Mouse (Mus musculus): ENCODE measurements around the gene Grtp1. TPM values are rescaled to one million over a fixed set of nuclear protein-coding genes. Genes with fewer than 3 reads are reported as not detected.

Grtp1 gene
- polyA plus RNA-seq, 1 experiment, result 19.0 TPM

- Histone ChIP-seq H3K4me1 (ENCODE audit: control insufficient read depth, insufficient read depth, low read length) (peaks cover 19% of the 10 kb centered on the region), H3K4me3 (replicated peaks; ENCODE audit: extremely low read depth, low read depth, low read length) (no peak overlapping the region)
- TF ChIP-seq POLR2A (IDR thresholded peaks at IDR 0.05; ENCODE audit: borderline replicate concordance, extremely low read depth, low read depth, low read length), result no peak
- 62% methylated on average over 5 of the region's 5 CpGs for WGBS
- DNase-seq, result no peak
Observed at GRCm38 (mm10) chr8:13206290-13206689, 5.9 kb upstream of the Grtp1 start.

GRCm38 (mm10) chr8:13205311-13205710 is 4.9 kb upstream of the Grtp1 start:
- 60% methylated on average over 5 of the region's 5 CpGs for WGBS
- no peak for DNase-seq
- Histone ChIP-seq H3K4me1 (ENCODE audit: control insufficient read depth, insufficient read depth, low read length) (peaks cover 19% of the 10 kb centered on the region), H3K4me3 (replicated peaks; ENCODE audit: extremely low read depth, low read depth, low read length) (no peak overlapping the region)
- TF ChIP-seq POLR2A (IDR thresholded peaks at IDR 0.05; ENCODE audit: borderline replicate concordance, extremely low read depth, low read depth, low read length) (no peak), CTCF (IDR thresholded peaks at IDR 0.05; ENCODE audit: insufficient read depth, low read length) (no peak)

GRCm38 (mm10) chr8:13204371-13205140 is 4.1 kb upstream of the Grtp1 start:
- H3K4me1 ChIP-seq (ENCODE audit: control insufficient read depth, insufficient read depth, low read length), result peaks cover 17% of the 10 kb centered on the region
- 43% methylated on average over 12 of the region's 12 CpGs for WGBS
- TF ChIP-seq POLR2A (IDR thresholded peaks at IDR 0.05; ENCODE audit: borderline replicate concordance, extremely low read depth, low read depth, low read length) (no peak), CTCF (IDR thresholded peaks at IDR 0.05; ENCODE audit: insufficient read depth, low read length) (no peak)
- no peak overlapping the region for H3K4me3 ChIP-seq (replicated peaks; ENCODE audit: extremely low read depth, low read depth, low read length)
- DNase-seq, result no peak

GRCm38 (mm10) chr8:13203472-13203871 is 3.1 kb upstream of the Grtp1 start:
- H3K4me1 ChIP-seq (ENCODE audit: control insufficient read depth, insufficient read depth, low read length), result peaks cover 13% of the 10 kb centered on the region
- TF ChIP-seq CTCF (IDR thresholded peaks at IDR 0.05; ENCODE audit: insufficient read depth, low read length), result peak; percentile 49
- TF ChIP-seq POLR2A (IDR thresholded peaks at IDR 0.05; ENCODE audit: borderline replicate concordance, extremely low read depth, low read depth, low read length), result no peak
- no peak overlapping the region for H3K4me3 ChIP-seq (replicated peaks; ENCODE audit: extremely low read depth, low read depth, low read length)
- WGBS, result 75% methylated on average over 1 of the region's 1 CpGs
- no peak for DNase-seq

GRCm38 (mm10) chr8:13202806-13203205 is 2.4 kb upstream of the Grtp1 start:
- Histone ChIP-seq H3K4me1 (ENCODE audit: control insufficient read depth, insufficient read depth, low read length) (peaks cover 13% of the 10 kb centered on the region), H3K4me3 (replicated peaks; ENCODE audit: extremely low read depth, low read depth, low read length) (no peak overlapping the region)
- WGBS, result 84% methylated on average over 3 of the region's 3 CpGs
- DNase-seq, result no peak
- no peak for TF ChIP-seq CTCF (IDR thresholded peaks at IDR 0.05; ENCODE audit: insufficient read depth, low read length)
- TF ChIP-seq POLR2A (IDR thresholded peaks at IDR 0.05; ENCODE audit: borderline replicate concordance, extremely low read depth, low read depth, low read length), result no peak

- TF ChIP-seq CTCF (IDR thresholded peaks at IDR 0.05; ENCODE audit: insufficient read depth, low read length) (no peak), POLR2A (IDR thresholded peaks at IDR 0.05; ENCODE audit: borderline replicate concordance, extremely low read depth, low read depth, low read length) (no peak)
- H3K4me3 ChIP-seq (replicated peaks; ENCODE audit: extremely low read depth, low read depth, low read length), result peak overlapping the region; percentile 31
- peaks cover 13% of the 10 kb centered on the region for H3K4me1 ChIP-seq (ENCODE audit: control insufficient read depth, insufficient read depth, low read length)
- DNase-seq, result no peak
- WGBS, result 57% methylated on average over 3 of the region's 3 CpGs
Observed at GRCm38 (mm10) chr8:13202041-13202440, 1.6 kb upstream of the Grtp1 start.

- 2% methylated on average over 18 of the region's 18 CpGs for WGBS
- peak overlapping the region; percentile 73 for H3K4me3 ChIP-seq (replicated peaks; ENCODE audit: extremely low read depth, low read depth, low read length)
- peaks cover 13% of the 10 kb centered on the region for H3K4me1 ChIP-seq (ENCODE audit: control insufficient read depth, insufficient read depth, low read length)
- no peak for DNase-seq
- TF ChIP-seq POLR2A (IDR thresholded peaks at IDR 0.05; ENCODE audit: borderline replicate concordance, extremely low read depth, low read depth, low read length), result no peak
- no peak for TF ChIP-seq CTCF (IDR thresholded peaks at IDR 0.05; ENCODE audit: insufficient read depth, low read length)
Observed at GRCm38 (mm10) chr8:13201013-13201334, 554 bp upstream of the Grtp1 start.

GRCm38 (mm10) chr8:13199385-13200061 is 897 bp downstream of the Grtp1 start:
- Histone ChIP-seq H3K4me3 (replicated peaks; ENCODE audit: extremely low read depth, low read depth, low read length) (peak overlapping the region; percentile 80), H3K4me1 (ENCODE audit: control insufficient read depth, insufficient read depth, low read length) (peaks cover 4% of the 10 kb centered on the region; the same call in 1 of the 2 replicates)
- no peak for DNase-seq
- TF ChIP-seq POLR2A (IDR thresholded peaks at IDR 0.05; ENCODE audit: borderline replicate concordance, extremely low read depth, low read depth, low read length), result no peak
- TF ChIP-seq CTCF (IDR thresholded peaks at IDR 0.05; ENCODE audit: insufficient read depth, low read length), result no peak
- 45% methylated on average over 14 of the region's 14 CpGs for WGBS

GRCm38 (mm10) chr8:13197493-13197892 is 2.9 kb downstream of the Grtp1 start:
- no peak for DNase-seq
- TF ChIP-seq POLR2A (IDR thresholded peaks at IDR 0.05; ENCODE audit: borderline replicate concordance, extremely low read depth, low read depth, low read length) (no peak), CTCF (IDR thresholded peaks at IDR 0.05; ENCODE audit: insufficient read depth, low read length) (no peak)
- H3K4me3 ChIP-seq (replicated peaks; ENCODE audit: extremely low read depth, low read depth, low read length), result no peak overlapping the region
- WGBS, result 92% methylated on average over 5 of the region's 5 CpGs
- H3K4me1 ChIP-seq (ENCODE audit: control insufficient read depth, insufficient read depth, low read length), result no peaks in the 10 kb centered on the region; the same call in 1 of the 2 replicates

- 61% methylated on average over 10 of the region's 10 CpGs for WGBS
- Histone ChIP-seq H3K4me3 (replicated peaks; ENCODE audit: extremely low read depth, low read depth, low read length) (no peak overlapping the region), H3K4me1 (ENCODE audit: control insufficient read depth, insufficient read depth, low read length) (no peaks in the 10 kb centered on the region; the same call in none of the 2 replicates)
- no peak for TF ChIP-seq POLR2A (IDR thresholded peaks at IDR 0.05; ENCODE audit: borderline replicate concordance, extremely low read depth, low read depth, low read length)
- TF ChIP-seq CTCF (IDR thresholded peaks at IDR 0.05; ENCODE audit: insufficient read depth, low read length), result no peak
- DNase-seq, result no peak
Observed at GRCm38 (mm10) chr8:13194818-13195217, 5.6 kb downstream of the Grtp1 start.
